Mouse (Mus musculus): Measurements from ENCODE around the gene Cdyl. TPM values are rescaled to one million over a fixed set of nuclear protein-coding genes. Genes with fewer than 3 reads are reported as not detected.

Cdyl gene
- polyA plus RNA-seq, 2 experiments, result 20.1 to 22.7 TPM

DNA sequence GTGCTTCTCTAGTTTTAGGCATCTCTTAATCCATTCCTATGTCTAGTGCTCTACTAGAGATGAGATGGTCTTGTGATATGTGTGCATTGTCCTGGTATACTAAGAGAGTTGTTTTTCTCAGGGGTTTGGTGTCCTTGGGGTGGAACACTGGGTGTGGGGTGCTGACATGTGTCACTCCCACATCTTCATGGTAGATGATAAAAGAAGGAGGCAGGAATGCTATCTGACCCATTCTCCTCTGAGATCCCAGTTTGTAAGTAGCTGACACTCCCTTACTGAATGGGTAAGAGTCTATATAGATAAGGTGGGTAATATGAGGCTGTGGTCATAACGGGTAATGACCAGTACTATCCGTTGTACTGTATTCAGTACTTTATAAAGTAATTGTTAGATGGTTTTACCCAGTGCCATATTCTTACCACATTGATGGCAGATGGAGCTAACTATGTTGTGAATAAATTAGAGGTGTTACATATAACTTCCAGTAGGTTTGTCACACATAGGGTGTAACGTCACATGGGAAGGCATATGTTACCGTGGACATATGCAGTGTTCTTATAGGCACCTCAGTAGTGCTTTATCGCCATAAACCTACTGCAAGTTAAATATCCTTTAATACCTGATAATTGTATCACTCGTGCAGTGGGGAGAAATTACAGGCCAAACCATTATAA is 127.2 kb downstream of the Cdyl start:
- ATAC-seq (ENCODE audit: low FRiP score, low read depth), result no peak
- no peak overlapping the region for H3K4me3 ChIP-seq (replicated peaks; ENCODE audit: low read length)
- H3K4me1 ChIP-seq (ENCODE audit: control insufficient read depth, insufficient read depth, low read length), result no peaks in the 10 kb centered on the region
- H3K9ac ChIP-seq (ENCODE audit: low read depth, low read length, severe bottlenecking), result no peak overlapping the region
- no peaks in the 10 kb centered on the region for H3K27me3 ChIP-seq (ENCODE audit: control insufficient read depth, insufficient read depth, low read length)
- no peaks in the 10 kb centered on the region for H3K36me3 ChIP-seq (ENCODE audit: control insufficient read depth, insufficient read depth, low read length)
- no peaks in the 10 kb centered on the region for H3K9me3 ChIP-seq (ENCODE audit: control insufficient read depth, low read length)
- DNase-seq (ENCODE audit: low spot score), result no peak
- TF ChIP-seq POLR2A (IDR thresholded peaks at IDR 0.05; ENCODE audit: borderline replicate concordance, extremely low read depth, insufficient read depth, insufficient read length), result no peak
- no peak overlapping the region for H3K27ac ChIP-seq (replicated peaks; ENCODE audit: low read depth, low read length)
- H3K4me2 ChIP-seq (replicated peaks; ENCODE audit: low read depth, low read length, severe bottlenecking), result no peak overlapping the region
- 89% methylated on average over 6 of the region's 6 CpGs for WGBS

DNA sequence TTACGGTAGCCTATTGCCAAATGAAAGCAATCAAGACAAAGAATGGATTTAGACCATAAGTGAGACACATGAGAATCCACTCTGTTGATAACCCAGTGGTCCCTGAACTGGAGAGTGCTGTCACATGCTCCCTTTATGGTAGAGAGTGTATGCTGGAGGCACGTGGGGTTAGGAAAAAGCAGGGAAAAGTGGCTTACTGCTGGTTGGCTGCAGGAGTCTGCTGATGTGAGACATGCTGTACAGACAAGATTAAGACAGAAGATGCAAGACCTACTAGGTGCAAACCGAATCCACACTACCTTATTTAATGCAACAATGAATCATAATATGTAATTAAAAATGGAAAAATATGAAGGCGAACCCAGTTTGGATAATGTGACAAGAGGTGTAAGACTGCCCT is 129.9 kb downstream of the Cdyl start:
- WGBS, result 87% methylated on average over 4 of the region's 4 CpGs
- no peak for TF ChIP-seq POLR2A (IDR thresholded peaks at IDR 0.05; ENCODE audit: borderline replicate concordance, extremely low read depth, insufficient read depth, insufficient read length)

DNA sequence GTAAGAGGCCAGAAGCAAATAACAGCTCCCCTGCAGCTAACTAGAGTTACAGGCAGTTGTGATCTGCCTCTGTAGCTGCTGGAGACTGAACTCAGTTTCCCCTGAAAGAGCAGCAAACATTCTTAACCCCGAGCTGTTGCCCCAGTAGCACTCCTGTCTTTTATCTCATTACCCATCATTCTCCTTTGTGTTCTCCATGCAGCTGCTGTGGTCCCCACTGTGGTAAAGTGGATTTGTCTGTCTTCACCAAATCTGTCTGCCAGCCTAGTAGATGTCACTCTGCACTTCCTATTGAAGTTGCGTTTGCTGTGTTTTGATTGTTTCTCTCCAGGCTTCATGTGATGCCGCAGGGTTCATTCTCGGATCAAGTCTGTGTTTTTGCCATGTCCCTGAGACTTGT is 130.8 kb downstream of the Cdyl start:
- H3K9me3 ChIP-seq (ENCODE audit: control insufficient read depth, low read length), result no peaks in the 10 kb centered on the region
- H3K4me1 ChIP-seq (ENCODE audit: control insufficient read depth, insufficient read depth, low read length), result peaks cover 21% of the 10 kb centered on the region
- ATAC-seq (ENCODE audit: low FRiP score, low read depth), result no peak
- DNase-seq (ENCODE audit: low spot score), result no peak
- H3K27me3 ChIP-seq (ENCODE audit: control insufficient read depth, insufficient read depth, low read length), result no peaks in the 10 kb centered on the region
- H3K9ac ChIP-seq (ENCODE audit: low read depth, low read length, severe bottlenecking), result no peak overlapping the region
- no peak overlapping the region for H3K4me2 ChIP-seq (replicated peaks; ENCODE audit: low read depth, low read length, severe bottlenecking)
- 79% methylated on average over 4 of the region's 4 CpGs for WGBS
- H3K4me3 ChIP-seq (replicated peaks; ENCODE audit: low read length), result no peak overlapping the region
- no peak overlapping the region for H3K27ac ChIP-seq (replicated peaks; ENCODE audit: low read depth, low read length)
- no peaks in the 10 kb centered on the region for H3K36me3 ChIP-seq (ENCODE audit: control insufficient read depth, insufficient read depth, low read length)
- TF ChIP-seq POLR2A (IDR thresholded peaks at IDR 0.05; ENCODE audit: borderline replicate concordance, extremely low read depth, insufficient read depth, insufficient read length), result no peak

More for the DNA sequence above, 129.9 kb downstream of the Cdyl start:
- Histone ChIP-seq H3K9me3 (ENCODE audit: control insufficient read depth, low read length) (no peaks in the 10 kb centered on the region), H3K9ac (ENCODE audit: low read depth, low read length, severe bottlenecking) (no peak overlapping the region), H3K27me3 (ENCODE audit: control insufficient read depth, insufficient read depth, low read length) (no peaks in the 10 kb centered on the region), H3K4me2 (replicated peaks; ENCODE audit: low read depth, low read length, severe bottlenecking) (no peak overlapping the region), H3K4me3 (replicated peaks; ENCODE audit: low read length) (no peak overlapping the region), H3K36me3 (ENCODE audit: control insufficient read depth, insufficient read depth, low read length) (no peaks in the 10 kb centered on the region), H3K27ac (replicated peaks; ENCODE audit: low read depth, low read length) (no peak overlapping the region), H3K4me1 (ENCODE audit: control insufficient read depth, insufficient read depth, low read length) (peaks cover 21% of the 10 kb centered on the region)
- no peak for ATAC-seq (ENCODE audit: low FRiP score, low read depth)
- DNase-seq (ENCODE audit: low spot score), result no peak

DNA sequence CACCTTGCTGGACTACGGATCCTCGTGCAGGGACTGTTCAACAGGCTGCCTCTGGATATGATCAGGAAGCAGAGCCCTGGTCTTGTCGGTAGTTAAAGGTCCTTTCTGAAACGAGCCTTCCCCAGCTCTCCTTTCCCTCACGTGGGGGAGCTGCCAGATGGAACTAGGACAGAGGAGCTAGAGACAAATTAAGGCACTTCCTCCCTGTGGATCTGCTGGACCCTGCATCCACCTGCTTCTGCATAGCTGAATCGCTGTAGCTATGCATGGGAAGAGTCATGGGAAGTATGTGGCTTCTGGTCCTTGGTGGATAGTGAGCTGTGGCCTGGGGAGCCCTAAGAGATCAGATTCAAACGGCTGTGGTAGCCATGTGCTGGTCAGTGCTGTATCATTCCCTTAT is 134.7 kb downstream of the Cdyl start:
- H3K4me1 ChIP-seq (ENCODE audit: control insufficient read depth, insufficient read depth, low read length), result peaks cover 26% of the 10 kb centered on the region
- TF ChIP-seq POLR2A (IDR thresholded peaks at IDR 0.05; ENCODE audit: borderline replicate concordance, extremely low read depth, insufficient read depth, insufficient read length), result no peak

DNA sequence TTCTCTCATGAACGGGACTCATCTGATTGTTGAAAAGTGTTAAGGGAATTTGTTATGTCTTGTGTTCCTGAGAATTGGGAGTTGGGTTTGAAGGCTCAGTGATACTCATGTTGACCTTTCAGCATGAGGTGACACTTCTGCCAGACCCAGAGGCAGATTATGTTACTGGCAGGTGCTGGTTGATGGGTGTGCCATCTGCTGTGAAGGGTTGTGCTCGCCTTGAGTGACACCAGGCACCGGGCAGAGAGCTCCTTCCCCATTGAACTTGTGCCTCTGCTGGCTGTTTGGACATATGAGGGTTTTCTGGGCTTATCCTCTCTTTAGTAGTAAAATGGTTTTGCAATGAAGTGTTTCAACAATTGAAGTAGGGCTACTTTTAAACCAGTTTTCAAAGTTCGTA is 135.1 kb downstream of the Cdyl start:
- ATAC-seq (ENCODE audit: low FRiP score, low read depth) (no peak), DNase-seq (ENCODE audit: low spot score) (no peak)
- Histone ChIP-seq H3K9me3 (ENCODE audit: control insufficient read depth, low read length) (no peaks in the 10 kb centered on the region), H3K27ac (replicated peaks; ENCODE audit: low read depth, low read length) (no peak overlapping the region), H3K36me3 (ENCODE audit: control insufficient read depth, insufficient read depth, low read length) (no peaks in the 10 kb centered on the region), H3K27me3 (ENCODE audit: control insufficient read depth, insufficient read depth, low read length) (no peaks in the 10 kb centered on the region), H3K4me2 (replicated peaks; ENCODE audit: low read depth, low read length, severe bottlenecking) (no peak overlapping the region), H3K4me3 (replicated peaks; ENCODE audit: low read length) (no peak overlapping the region), H3K4me1 (ENCODE audit: control insufficient read depth, insufficient read depth, low read length) (peaks cover 26% of the 10 kb centered on the region), H3K9ac (ENCODE audit: low read depth, low read length, severe bottlenecking) (no peak overlapping the region)
- 83% methylated on average over 4 of the region's 4 CpGs for WGBS
- TF ChIP-seq POLR2A (IDR thresholded peaks at IDR 0.05; ENCODE audit: borderline replicate concordance, extremely low read depth, insufficient read depth, insufficient read length), result no peak

More for the DNA sequence above, 134.7 kb downstream of the Cdyl start:
- Histone ChIP-seq H3K9me3 (ENCODE audit: control insufficient read depth, low read length) (no peaks in the 10 kb centered on the region), H3K4me2 (replicated peaks; ENCODE audit: low read depth, low read length, severe bottlenecking) (no peak overlapping the region), H3K36me3 (ENCODE audit: control insufficient read depth, insufficient read depth, low read length) (no peaks in the 10 kb centered on the region), H3K9ac (ENCODE audit: low read depth, low read length, severe bottlenecking) (no peak overlapping the region), H3K4me3 (replicated peaks; ENCODE audit: low read length) (no peak overlapping the region), H3K27ac (replicated peaks; ENCODE audit: low read depth, low read length) (no peak overlapping the region), H3K27me3 (ENCODE audit: control insufficient read depth, insufficient read depth, low read length) (no peaks in the 10 kb centered on the region)
- ATAC-seq (ENCODE audit: low FRiP score, low read depth) (no peak), DNase-seq (ENCODE audit: low spot score) (no peak)
- 43% methylated on average over 7 of the region's 7 CpGs for WGBS

Measured in limb, embryonic 14.5 days (tissue).